Mouse (Mus musculus) midbrain, embryonic 14.5 days (tissue): ENCODE data around the gene Olfr328. TPM values are rescaled to one million over a fixed set of nuclear protein-coding genes. Genes with fewer than 3 reads are reported as not detected.

ENCODE experiments used
- polyA plus RNA-seq: library from polyadenylated mRNA; unstranded; fragments of >200 nt; fragmentation: Nextera tagmentation; extraction: Ambion mirVana; gene quantifications from 2 replicates; pipeline ENCODE4 v1.2.1, GENCODE M21; 2014

The Olfr328 gene
- polyA plus RNA-seq, 1 experiment from 2014 or later = not detected

Other genes starting within 250 kb of the Olfr328 start
- gene Zfp692, start 248.6 kb downstream of the Olfr328 start, polyA plus RNA-seq = 14.2 and 24.9 TPM in 2 replicates
- gene Zfp672, start 225.3 kb downstream of the Olfr328 start, polyA plus RNA-seq = 38.1 and 43.3 TPM in 2 replicates
- 39.6 and 40.7 TPM in 2 replicates for gene Sh3bp5l, start 224.9 kb downstream of the Olfr328 start, polyA plus RNA-seq
- gene Lypd8, start 176.6 kb downstream of the Olfr328 start, polyA plus RNA-seq = not detected in 2 replicates
- not detected in 2 replicates for gene 1810065E05Rik, start 134.5 kb downstream of the Olfr328 start, polyA plus RNA-seq
- gene Gm12253, start 123.1 kb downstream of the Olfr328 start, polyA plus RNA-seq = not detected in 2 replicates
- not detected in 2 replicates for gene Lypd9, start 102.7 kb downstream of the Olfr328 start, polyA plus RNA-seq
- gene Olfr30, start 93.4 kb downstream of the Olfr328 start, polyA plus RNA-seq = not detected in 2 replicates
- not detected in 2 replicates for gene Olfr332, start 63.1 kb downstream of the Olfr328 start, polyA plus RNA-seq
- not detected in 2 replicates for gene Olfr331, start 53.1 kb downstream of the Olfr328 start, polyA plus RNA-seq
- gene Olfr330, start 20.8 kb downstream of the Olfr328 start, polyA plus RNA-seq = not detected in 2 replicates
- gene Olfr329-ps, start 9.2 kb downstream of the Olfr328 start, polyA plus RNA-seq = not detected in 2 replicates
- not detected in 2 replicates for gene Olfr224, start 14.9 kb upstream of the Olfr328 start, polyA plus RNA-seq
- not detected in 2 replicates for gene Olfr325, start 22.1 kb upstream of the Olfr328 start, polyA plus RNA-seq
- not detected in 2 replicates for gene Olfr324, start 39.5 kb upstream of the Olfr328 start, polyA plus RNA-seq
- gene 2210407C18Rik, start 60.4 kb upstream of the Olfr328 start, polyA plus RNA-seq = not detected in 2 replicates
- not detected in 2 replicates for gene Olfr323, start 74.9 kb upstream of the Olfr328 start, polyA plus RNA-seq
- 0.09 and 0.16 TPM in 2 replicates for gene Trim58, start 84.8 kb upstream of the Olfr328 start, polyA plus RNA-seq
- not detected in 2 replicates for gene Olfr322, start 103.1 kb upstream of the Olfr328 start, polyA plus RNA-seq
- gene Olfr320, start 125.5 kb upstream of the Olfr328 start, polyA plus RNA-seq = not detected in 2 replicates
- not detected in 2 replicates for gene Olfr319, start 143.5 kb upstream of the Olfr328 start, polyA plus RNA-seq
- not detected in 2 replicates for gene Olfr318, start 168.4 kb upstream of the Olfr328 start, polyA plus RNA-seq
- gene Olfr317, start 183.6 kb upstream of the Olfr328 start, polyA plus RNA-seq = 0.19 and 0.25 TPM in 2 replicates
- gene Olfr316, start 197.1 kb upstream of the Olfr328 start, polyA plus RNA-seq = not detected in 2 replicates
- not detected in 2 replicates for gene Olfr315, start 217.6 kb upstream of the Olfr328 start, polyA plus RNA-seq
- not detected in 2 replicates for gene Olfr314, start 227.3 kb upstream of the Olfr328 start, polyA plus RNA-seq
- 6.6 and 11.4 TPM in 2 replicates for gene Fam183b, start 246.3 kb upstream of the Olfr328 start, polyA plus RNA-seq